Mouse (Mus musculus): ENCODE data around the gene Papolb. TPM values are rescaled to one million over a fixed set of nuclear protein-coding genes. Genes with fewer than 3 reads are reported as not detected.
A peak's percentile ranks its signal among the peaks of the same experiment; 100 is the strongest.

The Papolb gene
- polyA plus RNA-seq (2015; fragmentation: Nextera tagmentation; extraction: Ambion mirVana), result 0.14 and 0.20 TPM in 2 replicates

DNA sequence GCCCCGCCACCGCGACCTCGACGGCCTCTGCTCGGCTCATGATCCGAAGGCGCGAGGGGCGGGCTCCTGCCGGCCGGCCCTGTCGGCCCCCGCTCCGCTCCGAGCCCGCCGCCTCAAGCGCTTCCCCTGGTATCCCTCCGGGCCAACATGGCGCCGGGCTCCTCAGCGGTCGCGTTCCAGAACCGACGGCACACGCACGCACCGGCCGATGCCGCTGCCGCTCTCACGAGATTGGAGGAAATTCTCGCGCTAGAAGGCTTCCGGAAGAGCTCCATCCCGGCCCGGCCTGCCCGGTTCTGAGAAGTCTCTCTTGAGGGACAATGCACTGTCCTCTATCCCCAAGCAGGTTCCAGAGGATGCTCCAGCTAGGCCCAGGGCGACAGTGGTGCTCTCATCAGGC is at the start of gene Papolb:
Papolb (minus strand) TSS at position 162 of the 400 bp plus-strand sequence.
- Histone ChIP-seq H3K4me1 (ENCODE audit: control insufficient read depth, insufficient read depth, low read length) (no peaks in the 10 kb centered on the region), H3K4me2 (ENCODE audit: low read length) (no peak within 1 kb of the TSS), H3K4me3 (ENCODE audit: low read depth, low read length) (no peak within 1 kb of the TSS), H3K27me3 (ENCODE audit: control insufficient read depth, insufficient read depth, low read depth, low read length) (peaks cover 4% of the 10 kb centered on the region), H3K9ac (ENCODE audit: low read depth, low read length) (no peak within 1 kb of the TSS), H3K27ac (ENCODE audit: low read length) (no peak within 1 kb of the TSS), H3K36me3 (ENCODE audit: control insufficient read depth, insufficient read depth, low read length) (peaks cover 6% of the 10 kb centered on the region), H3K9me3 (replicated peaks; ENCODE audit: control insufficient read depth, low read length, poor library complexity, severe bottlenecking) (no peaks in the 10 kb centered on the region; the same call in 1 of the 2 replicates)
- ATAC-seq, result no peak
- 42% methylated on average over 41 of the region's 41 CpGs for whole genome bisulfite sequencing

DNA sequence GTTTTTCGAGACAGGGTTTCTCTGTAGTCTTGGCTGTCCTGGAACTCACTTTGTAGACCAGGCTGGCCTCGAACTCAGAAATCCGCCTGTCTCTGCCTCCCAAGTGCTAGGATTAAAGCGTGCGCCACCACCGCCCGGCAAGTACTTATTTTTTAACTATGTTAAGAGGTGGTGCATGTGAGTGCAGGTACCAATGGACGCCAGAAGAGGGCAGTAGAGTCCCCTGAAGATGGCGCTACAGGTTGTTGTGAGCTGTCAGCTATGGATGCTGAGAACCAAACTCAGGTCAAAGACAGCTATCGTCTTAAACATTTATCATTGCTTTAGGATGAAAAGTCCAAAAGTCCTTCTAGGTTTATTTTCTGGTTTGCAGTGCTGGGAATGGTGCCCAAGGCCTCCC is 48.3 kb upstream of the Papolb start:
- no peaks in the 10 kb centered on the region for H3K27me3 ChIP-seq (ENCODE audit: control insufficient read depth, insufficient read depth, low read depth, low read length)
- WGBS, result 85% methylated on average over 10 of the region's 10 CpGs

DNA sequence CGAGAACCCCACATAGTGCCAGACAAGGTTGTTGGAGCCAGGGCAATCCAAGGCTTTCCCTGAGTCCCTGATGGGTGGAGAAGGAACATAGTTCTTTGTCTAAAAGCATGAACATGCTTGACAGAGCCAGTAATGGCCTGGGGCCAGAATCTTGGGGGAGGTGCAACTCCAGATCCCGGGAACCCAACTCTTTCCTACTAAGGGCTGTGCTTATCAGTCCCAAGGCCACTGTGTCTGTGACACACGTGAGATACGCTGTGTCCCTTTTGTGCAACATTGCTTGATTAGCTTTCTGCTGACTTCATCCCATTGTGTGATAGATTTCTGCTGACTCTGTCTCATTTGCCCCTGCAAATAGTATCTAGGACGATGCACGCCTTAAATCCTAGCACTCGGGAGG is 47.0 kb upstream of the Papolb start:
- H3K9ac ChIP-seq (ENCODE audit: low read depth, low read length), result no peak overlapping the region
- peaks cover 4% of the 10 kb centered on the region for H3K36me3 ChIP-seq (ENCODE audit: control insufficient read depth, insufficient read depth, low read length)
- H3K9me3 ChIP-seq (replicated peaks; ENCODE audit: control insufficient read depth, low read length, poor library complexity, severe bottlenecking), result no peaks in the 10 kb centered on the region; the same call in 1 of the 2 replicates
- H3K27ac ChIP-seq (ENCODE audit: low read length), result no peak overlapping the region
- 80% methylated on average over 7 of the region's 7 CpGs for WGBS
- no peaks in the 10 kb centered on the region for H3K27me3 ChIP-seq (ENCODE audit: control insufficient read depth, insufficient read depth, low read depth, low read length)
- ATAC-seq, result no peak
- no peak overlapping the region for H3K4me3 ChIP-seq (ENCODE audit: low read depth, low read length)
- no peaks in the 10 kb centered on the region for H3K4me1 ChIP-seq (ENCODE audit: control insufficient read depth, insufficient read depth, low read length)
- H3K4me2 ChIP-seq (ENCODE audit: low read length), result no peak overlapping the region

More for the DNA sequence above, 48.3 kb upstream of the Papolb start:
- Histone ChIP-seq H3K4me1 (ENCODE audit: control insufficient read depth, insufficient read depth, low read length) (no peaks in the 10 kb centered on the region), H3K36me3 (ENCODE audit: control insufficient read depth, insufficient read depth, low read length) (no peaks in the 10 kb centered on the region), H3K27ac (ENCODE audit: low read length) (no peak overlapping the region), H3K9me3 (replicated peaks; ENCODE audit: control insufficient read depth, low read length, poor library complexity, severe bottlenecking) (no peaks in the 10 kb centered on the region; the same call in 1 of the 2 replicates), H3K4me3 (ENCODE audit: low read depth, low read length) (no peak overlapping the region), H3K9ac (ENCODE audit: low read depth, low read length) (no peak overlapping the region), H3K4me2 (ENCODE audit: low read length) (no peak overlapping the region)
- ATAC-seq, result no peak

GRCm38 (mm10) chr5:142574323-142575057 is 44.6 kb upstream of the Papolb start:
- Histone ChIP-seq H3K27me3 (ENCODE audit: control insufficient read depth, insufficient read depth, low read depth, low read length) (no peaks in the 10 kb centered on the region), H3K4me1 (ENCODE audit: control insufficient read depth, insufficient read depth, low read length) (no peaks in the 10 kb centered on the region), H3K4me2 (ENCODE audit: low read length) (no peak overlapping the region), H3K9ac (ENCODE audit: low read depth, low read length) (no peak overlapping the region), H3K4me3 (ENCODE audit: low read depth, low read length) (no peak overlapping the region), H3K27ac (ENCODE audit: low read length) (no peak overlapping the region), H3K36me3 (ENCODE audit: control insufficient read depth, insufficient read depth, low read length) (peaks cover 4% of the 10 kb centered on the region), H3K9me3 (replicated peaks; ENCODE audit: control insufficient read depth, low read length, poor library complexity, severe bottlenecking) (no peaks in the 10 kb centered on the region; the same call in 1 of the 2 replicates)
- WGBS, result 79% methylated on average over 8 of the region's 8 CpGs
- no peak for ATAC-seq

DNA sequence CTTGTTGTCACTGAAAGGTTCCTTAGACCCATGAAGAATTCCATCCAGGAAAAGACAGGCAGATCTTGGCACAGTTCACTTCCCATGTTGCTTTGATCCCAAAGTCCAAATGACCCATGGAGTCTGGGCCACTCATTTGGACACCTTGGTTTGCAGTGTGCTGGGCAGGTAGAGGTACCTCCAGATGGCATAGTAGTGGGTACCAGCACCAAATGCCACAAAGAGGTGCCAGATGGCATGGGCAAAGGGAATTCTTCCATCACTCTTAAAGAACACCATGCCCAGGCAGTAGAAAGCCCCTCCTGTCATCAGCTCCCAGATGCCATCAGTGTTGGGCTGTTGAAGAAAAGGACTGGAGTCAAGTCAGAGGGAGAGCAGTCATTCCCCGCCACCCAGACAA is 34.7 kb upstream of the Papolb start:
- WGBS, result 89% methylated on average over 1 of the region's 1 CpGs

GRCm38 (mm10) chr5:142560261-142560660 is 30.4 kb upstream of the Papolb start:
- Histone ChIP-seq H3K4me2 (ENCODE audit: low read length) (no peak overlapping the region), H3K4me1 (ENCODE audit: control insufficient read depth, insufficient read depth, low read length) (no peaks in the 10 kb centered on the region), H3K27me3 (ENCODE audit: control insufficient read depth, insufficient read depth, low read depth, low read length) (no peaks in the 10 kb centered on the region), H3K9me3 (replicated peaks; ENCODE audit: control insufficient read depth, low read length, poor library complexity, severe bottlenecking) (no peaks in the 10 kb centered on the region), H3K27ac (ENCODE audit: low read length) (no peak overlapping the region), H3K4me3 (ENCODE audit: low read depth, low read length) (no peak overlapping the region), H3K36me3 (ENCODE audit: control insufficient read depth, insufficient read depth, low read length) (no peaks in the 10 kb centered on the region; the same call in 1 of the 2 replicates), H3K9ac (ENCODE audit: low read depth, low read length) (no peak overlapping the region)
- WGBS, result 58% methylated on average over 7 of the region's 7 CpGs
- ATAC-seq, result no peak

More for the DNA sequence above, 34.7 kb upstream of the Papolb start:
- ATAC-seq, result no peak
- H3K27ac ChIP-seq (ENCODE audit: low read length), result no peak overlapping the region
- no peak overlapping the region for H3K4me3 ChIP-seq (ENCODE audit: low read depth, low read length)
- no peaks in the 10 kb centered on the region for H3K27me3 ChIP-seq (ENCODE audit: control insufficient read depth, insufficient read depth, low read depth, low read length)
- H3K36me3 ChIP-seq (ENCODE audit: control insufficient read depth, insufficient read depth, low read length), result peaks cover 6% of the 10 kb centered on the region
- H3K9me3 ChIP-seq (replicated peaks; ENCODE audit: control insufficient read depth, low read length, poor library complexity, severe bottlenecking), result peaks cover 3% of the 10 kb centered on the region
- H3K4me1 ChIP-seq (ENCODE audit: control insufficient read depth, insufficient read depth, low read length), result no peaks in the 10 kb centered on the region
- H3K4me2 ChIP-seq (ENCODE audit: low read length), result no peak overlapping the region
- no peak overlapping the region for H3K9ac ChIP-seq (ENCODE audit: low read depth, low read length)

- H3K9ac ChIP-seq (ENCODE audit: low read depth, low read length), result no peak overlapping the region
- no peaks in the 10 kb centered on the region for H3K4me1 ChIP-seq (ENCODE audit: control insufficient read depth, insufficient read depth, low read length)
- peak overlapping the region; percentile 23; the same call in 1 of the 2 replicates for H3K27ac ChIP-seq (ENCODE audit: low read length)
- no peaks in the 10 kb centered on the region for H3K27me3 ChIP-seq (ENCODE audit: control insufficient read depth, insufficient read depth, low read depth, low read length)
- no peak overlapping the region for H3K4me3 ChIP-seq (ENCODE audit: low read depth, low read length)
- ATAC-seq, result peak; percentile 73
- H3K4me2 ChIP-seq (ENCODE audit: low read length), result no peak overlapping the region
- WGBS, result 25% methylated on average over 19 of the region's 21 CpGs
- no peaks in the 10 kb centered on the region for H3K9me3 ChIP-seq (replicated peaks; ENCODE audit: control insufficient read depth, low read length, poor library complexity, severe bottlenecking)
- no peaks in the 10 kb centered on the region for H3K36me3 ChIP-seq (ENCODE audit: control insufficient read depth, insufficient read depth, low read length)
Observed at GRCm38 (mm10) chr5:142557397-142558067, 27.7 kb upstream of the Papolb start.

DNA sequence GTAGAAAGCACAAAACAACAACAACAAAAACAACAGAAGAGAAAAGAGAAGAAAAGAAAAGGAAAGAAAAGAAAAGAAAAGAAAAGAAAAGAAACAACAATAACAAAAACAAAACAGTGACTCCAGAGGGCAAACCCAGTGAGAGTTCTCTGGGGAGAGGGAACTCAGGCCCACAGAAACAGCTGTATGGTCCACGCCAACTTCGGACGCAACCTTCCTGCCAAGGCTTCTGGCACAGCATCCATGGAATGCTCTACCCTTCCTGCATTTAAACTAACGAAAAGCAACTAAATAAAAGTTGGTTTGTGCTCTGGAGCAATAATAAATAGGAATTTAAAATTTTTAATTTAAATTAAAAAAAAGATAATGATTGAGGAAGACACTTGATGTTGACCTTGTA is 26.8 kb upstream of the Papolb start:
- Histone ChIP-seq H3K4me1 (ENCODE audit: control insufficient read depth, insufficient read depth, low read length) (no peaks in the 10 kb centered on the region), H3K36me3 (ENCODE audit: control insufficient read depth, insufficient read depth, low read length) (no peaks in the 10 kb centered on the region), H3K9ac (ENCODE audit: low read depth, low read length) (no peak overlapping the region), H3K9me3 (replicated peaks; ENCODE audit: control insufficient read depth, low read length, poor library complexity, severe bottlenecking) (no peaks in the 10 kb centered on the region), H3K27me3 (ENCODE audit: control insufficient read depth, insufficient read depth, low read depth, low read length) (no peaks in the 10 kb centered on the region), H3K4me3 (ENCODE audit: low read depth, low read length) (no peak overlapping the region), H3K27ac (ENCODE audit: low read length) (no peak overlapping the region), H3K4me2 (ENCODE audit: low read length) (no peak overlapping the region)
- WGBS, result 90% methylated on average over 4 of the region's 4 CpGs
- ATAC-seq, result no peak

DNA sequence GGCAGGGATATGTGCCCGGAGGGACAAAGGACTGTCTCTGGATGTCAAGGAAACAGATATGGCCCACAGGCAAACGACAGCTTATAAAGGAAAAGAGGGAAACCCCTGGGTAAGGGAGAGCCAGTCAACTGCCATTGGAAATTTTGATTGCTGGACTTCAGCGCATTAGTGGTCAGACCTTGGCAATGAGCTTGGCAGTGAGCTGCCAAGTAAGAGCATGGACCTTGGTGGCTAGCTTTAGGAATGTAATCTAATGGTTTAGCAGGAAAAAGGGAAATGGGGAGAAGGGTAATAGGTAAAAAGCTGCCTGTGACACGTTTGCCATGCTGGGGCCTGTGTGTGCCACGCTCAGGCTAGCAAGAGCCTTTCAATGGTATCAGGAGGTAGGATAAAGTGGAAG is 26.0 kb upstream of the Papolb start:
- WGBS, result 83% methylated on average over 5 of the region's 5 CpGs
- no peak for ATAC-seq
- H3K27me3 ChIP-seq (ENCODE audit: control insufficient read depth, insufficient read depth, low read depth, low read length), result no peaks in the 10 kb centered on the region
- H3K4me1 ChIP-seq (ENCODE audit: control insufficient read depth, insufficient read depth, low read length), result no peaks in the 10 kb centered on the region
- H3K27ac ChIP-seq (ENCODE audit: low read length), result no peak overlapping the region
- H3K36me3 ChIP-seq (ENCODE audit: control insufficient read depth, insufficient read depth, low read length), result no peaks in the 10 kb centered on the region
- H3K4me2 ChIP-seq (ENCODE audit: low read length), result no peak overlapping the region
- no peak overlapping the region for H3K4me3 ChIP-seq (ENCODE audit: low read depth, low read length)
- H3K9me3 ChIP-seq (replicated peaks; ENCODE audit: control insufficient read depth, low read length, poor library complexity, severe bottlenecking), result no peaks in the 10 kb centered on the region
- H3K9ac ChIP-seq (ENCODE audit: low read depth, low read length), result no peak overlapping the region
